Mouse (Mus musculus): ENCODE results near the gene Zfp963.
"Not testable (repeated sequence)": the region's sequence is repeated elsewhere in the genome, so short reads cannot be mapped to it uniquely, and the experiment has no call there.

The Zfp963 gene

GRCm38 (mm10) chr8:69740763-69741162 is 9.0 kb downstream of the Zfp963 start:
- DNase-seq (ENCODE audit: low spot score in 2 of 2), result no peak

GRCm38 (mm10) chr8:69735495-69735894 is 14.3 kb downstream of the Zfp963 start:
- no peak for DNase-seq (ENCODE audit: low spot score in 2 of 2)

- DNase-seq (ENCODE audit: low spot score in 2 of 2), result no peak
These were observed 32.6 kb downstream of the Zfp963 start for GRCm38 (mm10) chr8:69717232-69717580.

DNA sequence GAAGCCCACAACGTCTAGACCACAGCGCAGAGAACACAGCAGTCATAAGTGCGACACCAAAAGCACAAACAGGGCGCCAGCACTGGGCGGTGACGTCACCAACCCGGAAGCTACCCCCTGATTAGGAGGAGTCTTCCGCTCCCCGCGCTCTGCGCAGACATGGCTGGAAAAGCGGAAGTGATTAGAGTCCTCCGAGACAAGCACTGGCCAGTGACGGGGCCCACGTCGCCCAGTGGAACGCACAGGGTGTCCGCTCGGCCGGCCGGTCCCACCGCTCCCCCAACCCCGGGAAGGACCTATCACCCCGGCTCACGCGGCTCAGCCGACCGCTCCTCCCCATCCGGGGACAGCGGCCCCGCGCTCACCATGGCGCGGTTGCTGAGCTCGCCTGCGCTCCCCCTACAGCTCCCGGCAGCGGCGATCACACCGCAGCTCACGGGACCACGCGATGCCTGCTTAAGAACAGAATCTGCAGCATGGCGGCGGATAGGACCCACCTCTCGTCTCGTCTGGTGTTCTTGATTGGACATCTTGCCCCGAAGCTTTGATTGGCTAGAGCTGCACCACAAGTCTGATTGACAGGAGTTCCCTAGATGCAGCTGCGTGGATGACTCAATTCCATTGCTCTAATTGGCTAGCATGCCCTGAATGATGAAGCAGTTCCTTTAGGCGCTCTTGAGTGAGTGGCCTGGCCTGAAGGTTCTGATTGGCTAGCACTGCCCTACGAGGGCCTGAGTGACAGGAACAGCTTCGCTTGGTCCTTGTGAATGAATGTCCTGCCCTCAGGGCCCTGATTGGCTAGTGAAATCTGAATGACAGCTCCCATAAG is 33.2 kb downstream of the Zfp963 start:
- peak; percentile 99 to 100 for DNase-seq (ENCODE audit: low spot score in 2 of 2)

- DNase-seq (ENCODE audit: low spot score in 2 of 2), result no peak
These were observed 34.4 kb downstream of the Zfp963 start for GRCm38 (mm10) chr8:69715366-69715765.

- no peak for DNase-seq (ENCODE audit: low spot score in 2 of 2)
These were observed 36.3 kb downstream of the Zfp963 start for GRCm38 (mm10) chr8:69713516-69713915.

DNA sequence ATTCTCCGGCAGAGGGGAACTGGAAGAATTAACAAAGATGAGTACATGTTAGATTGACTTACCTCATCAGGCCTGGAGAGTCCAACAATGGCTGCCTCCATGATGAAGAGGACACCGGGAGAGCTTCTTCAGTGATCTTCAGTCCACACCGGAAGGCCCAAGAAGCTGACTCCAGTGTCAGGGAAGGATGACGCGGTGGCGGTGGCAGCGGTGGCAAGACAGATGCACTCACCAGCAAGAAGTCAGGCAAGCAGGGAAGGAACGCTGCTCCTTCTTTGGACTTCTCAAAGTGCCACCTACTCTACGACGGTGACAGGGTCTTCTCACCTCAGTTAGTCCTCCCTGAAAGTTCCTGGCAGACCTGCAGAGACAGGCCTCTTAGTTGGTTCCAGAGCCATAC is 39.1 kb downstream of the Zfp963 start, which contains the start of gene Zfp869:
Zfp869 (minus strand) TSS at position 101 of the 400 bp plus-strand sequence.
- DNase-seq (ENCODE audit: low spot score in 2 of 2), result not testable (repeated sequence)

DNA sequence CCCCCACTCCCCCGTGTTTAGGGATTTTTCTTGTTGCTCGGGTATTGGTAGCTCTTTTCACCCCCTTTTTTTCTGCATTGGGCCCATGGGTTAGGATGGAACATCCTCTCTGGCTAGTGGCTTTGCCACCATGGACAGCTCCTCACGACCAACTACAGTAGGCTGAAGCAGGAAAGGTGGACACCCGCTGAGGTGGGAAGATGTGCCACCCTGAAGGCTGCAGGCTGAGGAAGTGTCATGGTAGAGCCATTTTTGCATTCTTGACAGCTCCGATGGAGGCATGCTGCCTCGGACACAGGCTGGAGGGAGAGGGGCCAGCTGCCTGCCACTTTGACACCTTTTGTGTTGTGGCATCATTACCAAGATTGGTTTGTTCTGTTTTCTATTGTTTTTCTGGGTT is 48.0 kb downstream of the Zfp963 start:
- DNase-seq (ENCODE audit: low spot score in 2 of 2), result no peak
